Mouse (Mus musculus): ENCODE results near the gene Hist2h2aa1.
"Not testable (repeated sequence)": the region's sequence is repeated elsewhere in the genome, so short reads cannot be mapped to it uniquely, and the experiment has no call there.

Gene Hist2h2aa1

DNA sequence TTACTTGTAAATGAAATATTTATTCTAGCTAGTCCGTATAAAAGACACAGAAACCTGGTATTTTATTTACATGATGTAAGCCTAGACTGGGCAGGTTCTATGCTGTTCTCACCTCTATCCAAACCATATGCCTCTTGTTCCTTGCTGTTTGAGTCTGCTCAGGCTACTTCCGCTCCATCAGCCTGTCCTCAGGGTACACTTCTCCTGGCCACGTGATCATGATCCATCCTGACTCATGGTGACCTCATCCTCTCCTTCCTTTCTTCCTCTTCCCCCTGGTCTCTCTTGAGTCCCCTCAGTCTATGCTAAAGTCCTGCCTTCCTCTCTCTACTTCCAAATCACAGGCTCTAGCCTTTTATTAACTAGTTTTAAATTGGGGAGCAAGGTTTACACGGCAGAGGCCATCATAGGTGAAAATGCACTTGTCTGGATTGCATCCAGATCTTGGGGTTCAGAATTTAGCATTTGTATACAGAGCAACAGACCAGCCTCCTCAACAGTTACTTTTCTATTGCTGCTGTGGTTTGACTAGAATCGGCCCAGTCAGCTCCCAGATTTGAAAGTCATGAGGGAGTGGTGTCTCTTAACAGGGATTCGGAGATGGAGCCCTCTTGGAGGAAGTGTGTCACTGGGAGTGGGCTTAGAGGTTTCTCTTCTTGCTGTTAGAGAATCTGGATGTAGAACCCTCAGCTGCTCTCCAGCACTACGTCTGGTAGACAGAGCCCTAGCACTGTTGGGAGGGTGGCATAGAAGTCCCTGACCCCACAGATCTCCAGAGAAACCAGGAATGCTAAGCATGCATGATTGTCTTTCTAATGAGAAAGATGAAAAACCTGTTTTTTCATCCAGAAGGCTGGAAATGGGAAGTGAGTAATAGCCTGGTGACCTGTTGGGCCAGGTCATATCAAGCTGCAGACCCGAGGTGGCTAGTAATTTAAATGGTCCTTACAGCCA is 18.3 kb upstream of the Hist2h2aa1 start:
- no peak for TF ChIP-seq GATA4 (IDR thresholded peaks at IDR 0.05; ENCODE audit: insufficient replicate concordance, low read length)

DNA sequence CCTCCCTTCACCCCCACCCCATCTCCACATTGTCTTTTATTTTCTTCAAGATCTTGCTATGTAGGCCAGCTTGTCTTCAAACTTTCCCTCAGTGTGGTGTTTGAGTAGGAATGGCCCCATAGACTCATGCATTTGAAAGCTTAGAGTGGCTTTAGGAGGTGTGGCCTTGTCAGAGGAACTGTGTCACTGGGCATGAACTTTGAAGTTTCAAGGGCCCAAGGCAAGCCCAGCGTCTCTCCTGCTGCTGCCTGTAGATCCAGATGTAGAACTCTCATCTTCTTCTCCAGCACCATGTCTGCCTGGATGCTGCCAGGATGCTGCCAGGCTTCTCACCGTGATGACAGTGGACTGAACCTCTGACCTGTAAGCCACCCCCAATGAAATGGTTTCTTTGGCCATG is 16.5 kb upstream of the Hist2h2aa1 start:
- TF ChIP-seq GATA4 (IDR thresholded peaks at IDR 0.05; ENCODE audit: insufficient replicate concordance, low read length) = no peak

DNA sequence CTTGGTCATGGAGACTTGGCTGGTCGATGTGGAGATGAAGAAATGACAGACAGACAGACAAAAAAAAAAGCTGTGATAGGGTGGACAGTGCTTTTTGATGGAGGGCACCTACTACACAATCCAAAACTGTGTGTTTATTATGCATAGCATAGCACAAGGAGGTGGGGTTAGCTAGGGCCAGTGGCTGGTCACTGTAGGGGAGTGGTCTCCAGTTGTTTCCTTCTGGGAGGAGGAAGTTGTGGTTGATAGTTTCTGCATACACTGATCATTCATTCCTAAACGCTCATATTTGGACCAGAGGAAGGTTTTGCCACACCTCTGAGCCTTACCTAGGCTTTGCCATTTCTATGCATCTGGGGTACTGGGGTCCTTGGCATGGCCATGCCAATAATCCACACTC is 14.9 kb upstream of the Hist2h2aa1 start:
- TF ChIP-seq GATA4 (IDR thresholded peaks at IDR 0.05; ENCODE audit: insufficient replicate concordance, low read length) = no peak

DNA sequence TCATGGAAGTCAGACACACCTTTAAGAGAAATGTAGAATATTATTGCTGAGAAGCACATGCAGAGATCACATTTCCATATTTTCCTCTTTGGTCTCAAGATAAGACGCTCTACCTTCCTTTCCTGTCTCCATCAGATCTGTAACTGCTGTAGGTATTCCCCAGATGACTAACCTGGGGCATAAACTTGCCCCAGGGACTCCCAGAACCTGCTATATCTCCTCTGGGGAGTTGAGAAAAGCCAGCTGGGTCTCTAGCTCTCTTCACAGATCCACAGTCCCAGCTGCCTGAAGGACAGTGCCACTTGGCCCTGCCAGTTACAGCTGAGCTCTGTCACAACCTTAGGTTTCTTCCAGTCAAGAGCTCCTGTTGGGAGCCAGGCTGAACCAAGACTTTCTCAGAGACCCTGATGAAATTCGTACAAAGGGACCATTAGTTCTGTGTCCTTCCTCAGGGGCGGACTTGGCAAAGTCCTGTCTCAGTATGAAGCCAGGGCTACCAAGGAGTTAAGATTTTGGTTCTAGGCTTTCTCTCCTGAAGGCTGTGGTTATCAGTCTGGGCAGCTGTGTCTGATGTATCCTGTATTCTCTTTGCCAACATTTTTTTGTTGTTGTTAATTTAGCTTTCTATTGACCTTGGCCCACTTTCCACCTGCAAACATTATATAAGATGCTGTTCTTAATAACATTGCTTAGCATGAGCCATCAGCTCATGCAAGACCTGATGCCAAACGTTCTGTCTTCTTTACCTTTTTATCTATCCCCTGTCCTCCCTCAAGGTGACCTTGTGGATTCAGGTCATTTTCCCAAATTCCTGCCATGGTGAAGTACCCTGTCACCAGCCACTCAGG is 14.2 kb upstream of the Hist2h2aa1 start:
- no peak for TF ChIP-seq GATA4 (IDR thresholded peaks at IDR 0.05; ENCODE audit: insufficient replicate concordance, low read length)

DNA sequence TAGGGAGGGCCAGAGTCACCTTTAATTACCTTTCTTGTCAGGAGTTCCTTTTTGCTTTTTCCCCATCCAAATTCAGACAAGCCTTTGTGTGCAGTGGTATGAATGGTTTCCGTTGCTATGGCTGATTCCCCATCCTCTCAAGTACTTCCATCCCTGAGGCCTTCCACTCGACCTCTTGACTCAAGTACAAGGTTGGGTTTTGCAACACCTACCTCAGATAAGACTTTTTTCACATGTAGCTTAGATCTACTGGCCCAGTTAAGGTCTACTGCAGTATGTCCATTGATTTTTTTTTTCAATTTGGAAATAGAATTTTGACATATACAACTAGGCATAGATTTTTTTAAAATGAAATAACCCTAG is 13.6 kb upstream of the Hist2h2aa1 start:
- TF ChIP-seq GATA4 (IDR thresholded peaks at IDR 0.05; ENCODE audit: insufficient replicate concordance, low read length) = no peak

DNA sequence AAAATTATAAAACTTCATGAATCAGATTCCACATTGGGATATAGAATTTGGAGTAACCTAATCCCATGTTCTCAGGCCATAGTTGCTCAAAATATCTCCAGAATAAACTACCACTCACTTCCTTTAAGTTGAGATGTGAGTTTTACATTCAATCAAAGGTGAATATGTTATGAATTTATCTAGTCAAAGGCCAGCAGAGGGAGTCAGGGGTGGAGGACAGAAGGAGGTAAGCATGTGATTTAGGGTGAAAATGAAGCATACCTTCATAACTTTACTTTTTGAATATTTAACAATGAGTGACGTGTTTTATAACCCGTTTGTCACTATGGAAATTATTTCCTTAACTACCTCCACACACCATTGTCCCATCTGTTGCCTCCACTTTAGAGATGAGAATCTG is 10.4 kb upstream of the Hist2h2aa1 start:
- TF ChIP-seq GATA4 (IDR thresholded peaks at IDR 0.05; ENCODE audit: insufficient replicate concordance, low read length) = no peak

DNA sequence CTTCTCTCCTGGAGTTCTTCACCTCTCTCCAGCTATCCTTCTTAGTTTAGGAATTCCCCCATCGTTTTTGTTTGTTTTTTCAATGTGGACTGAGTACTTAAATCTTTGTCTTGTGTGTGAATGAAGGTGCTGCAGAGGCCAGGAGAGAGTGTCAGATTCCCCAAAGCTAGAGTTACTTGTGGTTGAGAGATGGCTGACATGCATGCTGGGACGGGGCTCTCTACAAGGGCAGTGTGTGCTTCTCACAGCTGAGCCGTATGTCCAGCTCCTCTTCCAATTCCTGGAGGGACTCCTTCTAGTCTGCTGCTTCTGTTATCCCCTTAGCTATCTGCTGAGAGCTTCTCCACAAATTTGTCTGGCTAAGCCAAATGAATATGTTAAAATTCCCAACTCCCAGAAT is 9.5 kb upstream of the Hist2h2aa1 start:
- no peak for TF ChIP-seq GATA4 (IDR thresholded peaks at IDR 0.05; ENCODE audit: insufficient replicate concordance, low read length)

DNA sequence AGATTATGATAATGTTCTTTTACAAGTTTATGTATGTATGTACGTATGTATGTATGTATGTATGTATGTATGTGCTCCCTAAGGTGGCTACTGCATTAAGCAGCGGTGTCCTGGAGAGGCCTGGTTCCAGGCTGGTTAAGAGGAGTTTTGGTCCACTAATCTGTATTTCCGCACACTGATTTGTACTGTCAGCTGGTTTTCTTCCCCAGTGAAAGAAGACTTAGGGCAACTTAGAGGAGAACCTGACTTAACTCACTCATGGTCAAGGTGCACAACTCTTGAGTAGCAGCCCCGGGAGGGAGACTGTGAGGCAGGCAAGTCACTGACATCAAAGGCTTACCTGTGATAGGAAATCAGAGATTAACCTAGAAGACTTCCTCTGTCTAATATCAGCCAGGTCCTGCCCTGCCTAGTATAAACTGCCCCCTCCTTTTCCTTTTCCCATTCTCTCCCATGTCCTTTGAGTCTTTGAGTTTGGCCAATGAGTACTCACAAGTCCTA is 8.4 kb upstream of the Hist2h2aa1 start:
- TF ChIP-seq GATA4 (IDR thresholded peaks at IDR 0.05; ENCODE audit: insufficient replicate concordance, low read length) = no peak

DNA sequence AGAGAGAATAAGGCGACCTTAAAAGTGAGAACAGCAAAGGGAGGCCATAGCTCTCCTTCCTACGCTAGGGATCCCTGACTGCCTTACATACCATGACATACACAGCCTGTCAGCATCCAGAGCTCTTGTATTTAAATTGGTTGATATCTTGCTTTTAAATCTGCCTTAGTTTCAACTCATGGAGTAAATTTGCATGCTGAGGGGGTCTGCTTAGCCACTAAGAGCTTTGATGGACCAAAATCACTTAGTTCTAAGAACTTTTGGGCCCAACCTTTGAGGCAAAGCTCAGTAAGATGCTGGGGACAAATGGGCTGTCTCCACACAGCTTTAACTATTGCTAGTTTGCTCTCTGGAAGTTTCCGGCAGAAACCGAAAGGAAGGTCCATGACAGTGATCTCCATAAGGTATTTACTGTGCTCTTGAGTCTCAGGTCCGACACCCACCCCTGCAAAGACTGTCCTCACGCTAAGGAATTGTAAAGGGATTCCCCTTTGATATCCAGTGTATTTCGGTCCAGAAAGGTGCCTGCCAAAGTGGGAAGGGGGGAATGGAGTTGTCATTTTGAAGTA is 7.9 kb upstream of the Hist2h2aa1 start:
- no peak for TF ChIP-seq GATA4 (IDR thresholded peaks at IDR 0.05; ENCODE audit: insufficient replicate concordance, low read length)

DNA sequence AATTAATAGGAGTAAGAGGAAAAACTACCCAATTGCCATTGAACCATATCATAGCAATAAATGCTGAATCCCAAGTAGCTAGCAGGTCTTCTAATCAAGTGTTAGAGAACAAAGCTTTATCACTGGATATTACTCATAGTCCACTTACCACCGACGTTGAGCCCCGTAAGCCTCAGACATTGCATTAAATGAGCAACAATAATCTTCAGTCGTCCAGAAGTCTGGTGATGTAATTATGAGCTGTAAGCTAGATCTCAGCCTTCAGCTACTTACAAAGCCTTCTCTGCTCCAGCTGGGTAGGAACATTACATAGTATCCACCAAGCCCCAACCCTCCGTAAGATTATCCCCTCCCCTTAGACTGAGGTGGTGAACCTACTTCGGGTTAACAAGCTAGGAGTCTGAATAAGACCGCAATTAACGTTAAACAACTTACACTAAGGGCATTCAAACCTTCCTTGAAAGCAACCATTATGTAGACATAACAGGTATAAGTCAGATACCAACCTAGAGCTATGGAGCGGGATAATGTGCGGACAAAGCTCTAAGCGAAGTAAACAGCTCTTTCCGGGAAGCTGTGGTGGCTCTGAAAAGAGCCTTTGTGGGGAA is 7.3 kb upstream of the Hist2h2aa1 start:
- no peak for TF ChIP-seq GATA4 (IDR thresholded peaks at IDR 0.05; ENCODE audit: insufficient replicate concordance, low read length)

DNA sequence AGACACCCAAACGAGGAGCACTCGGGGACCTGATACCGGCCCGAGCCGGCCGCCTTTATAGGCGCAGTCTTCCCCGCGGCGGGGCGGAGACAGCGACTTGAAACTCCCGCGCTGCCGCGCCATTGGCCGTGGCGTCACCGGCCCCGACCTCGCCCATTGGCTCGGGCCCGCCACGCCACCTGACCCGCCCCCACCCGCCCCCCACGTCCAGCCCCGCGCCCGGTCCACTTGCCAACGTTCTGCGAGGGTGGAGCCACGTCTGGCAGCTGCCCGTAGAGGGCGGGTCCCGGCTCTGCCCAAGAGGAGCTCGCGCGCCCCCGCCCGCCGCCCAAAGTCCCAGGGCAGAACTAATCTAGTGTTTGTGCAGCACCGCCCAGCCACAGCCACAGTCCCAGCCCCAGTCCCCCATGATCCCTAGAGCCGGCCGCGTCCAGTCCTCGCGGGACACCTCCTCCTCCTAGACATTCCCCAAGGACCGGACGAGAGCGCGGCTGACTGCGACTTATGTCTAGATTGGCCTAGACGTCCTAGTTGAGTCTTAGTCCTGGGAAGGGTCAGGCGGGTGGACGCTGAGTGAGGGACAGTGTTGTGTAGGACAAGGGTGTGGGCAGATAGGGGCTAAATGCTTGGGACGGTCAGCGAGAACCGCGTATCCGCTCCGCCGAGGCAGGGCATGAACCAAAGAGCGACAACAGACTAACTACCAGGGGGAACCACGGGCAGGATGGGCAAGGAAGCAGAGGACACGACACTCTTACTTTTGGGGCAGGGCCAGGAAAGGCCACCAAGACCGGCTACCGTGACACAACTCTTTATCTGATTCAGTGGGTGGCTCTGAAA is 6.1 kb upstream of the Hist2h2aa1 start, which contains the start of gene Hist2h3c2:
Gene Hist2h3c2 (minus strand): TSS at position 174 of the 840 bp plus-strand sequence.
- not testable (repeated sequence) for TF ChIP-seq GATA4 (IDR thresholded peaks at IDR 0.05; ENCODE audit: insufficient replicate concordance, low read length)

DNA sequence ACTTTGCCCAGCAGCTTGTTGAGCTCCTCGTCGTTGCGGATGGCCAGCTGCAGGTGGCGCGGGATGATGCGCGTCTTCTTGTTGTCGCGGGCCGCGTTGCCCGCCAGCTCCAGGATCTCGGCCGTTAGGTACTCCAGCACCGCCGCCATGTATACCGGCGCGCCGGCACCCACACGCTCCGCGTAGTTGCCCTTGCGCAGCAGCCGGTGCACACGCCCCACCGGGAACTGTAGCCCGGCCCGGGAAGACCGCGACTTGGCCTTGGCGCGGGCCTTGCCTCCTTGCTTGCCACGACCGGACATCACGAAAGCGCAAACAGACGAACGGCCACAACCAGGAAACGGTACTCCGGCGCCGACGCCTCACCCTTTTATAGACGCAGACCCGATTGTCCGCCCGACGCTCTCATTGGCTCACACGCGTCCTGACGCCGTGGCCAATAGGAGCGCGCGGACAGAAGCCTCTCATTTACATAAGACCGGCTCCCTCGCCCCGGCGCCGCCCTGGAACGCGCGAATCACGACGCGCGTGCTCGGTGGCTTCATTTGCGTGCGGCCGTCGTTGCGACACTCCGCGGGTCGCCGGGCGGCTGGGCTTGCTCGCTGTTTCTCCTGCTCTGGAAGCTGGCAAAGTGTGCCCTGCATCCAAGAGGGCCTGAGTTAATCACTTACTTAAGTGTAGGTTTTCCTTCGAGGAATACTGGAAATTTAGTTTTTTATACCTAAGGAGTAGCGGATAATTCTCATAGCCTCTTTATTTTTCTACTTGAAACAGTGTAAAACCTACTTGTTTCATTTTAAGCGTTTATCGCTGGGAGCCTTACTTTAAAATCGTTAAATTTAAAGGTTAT is 5.1 kb upstream of the Hist2h2aa1 start, which contains the start of gene Hist2h2aa2:
Gene Hist2h2aa2 (minus strand): TSS at position 328 of the 850 bp plus-strand sequence.
- TF ChIP-seq GATA4 (IDR thresholded peaks at IDR 0.05; ENCODE audit: insufficient replicate concordance, low read length) = not testable (repeated sequence)

DNA sequence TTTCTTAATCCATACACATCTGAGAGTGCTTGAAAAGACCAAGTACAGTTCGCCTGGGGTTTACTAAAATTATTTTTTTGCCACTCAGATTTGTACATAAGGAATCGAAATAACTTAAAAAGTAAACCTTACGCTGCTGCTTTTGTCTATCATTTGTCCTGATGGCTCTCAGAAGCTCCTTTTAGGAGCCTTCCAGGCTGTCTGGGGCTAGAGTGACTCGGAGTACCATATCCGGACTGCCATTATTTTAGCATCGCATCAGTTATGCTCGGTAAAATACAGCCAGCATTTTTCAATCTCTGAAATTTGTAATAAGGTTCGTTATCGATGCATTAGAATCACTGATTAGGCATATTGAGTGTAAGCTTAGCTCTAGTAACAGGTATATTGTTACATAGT is 4.5 kb upstream of the Hist2h2aa1 start:
- TF ChIP-seq GATA4 (IDR thresholded peaks at IDR 0.05; ENCODE audit: insufficient replicate concordance, low read length) = no peak

Data from liver, adult (tissue).